Mouse (Mus musculus) liver (tissue): ENCODE data around the gene Dnm3.

Source experiments
- DNase-seq: peaks from one replicate; pipeline ENCODE4 v3.0.0-alpha.2; 2020; ENCODE audit warnings: mixed read lengths

The Dnm3 gene

DNA sequence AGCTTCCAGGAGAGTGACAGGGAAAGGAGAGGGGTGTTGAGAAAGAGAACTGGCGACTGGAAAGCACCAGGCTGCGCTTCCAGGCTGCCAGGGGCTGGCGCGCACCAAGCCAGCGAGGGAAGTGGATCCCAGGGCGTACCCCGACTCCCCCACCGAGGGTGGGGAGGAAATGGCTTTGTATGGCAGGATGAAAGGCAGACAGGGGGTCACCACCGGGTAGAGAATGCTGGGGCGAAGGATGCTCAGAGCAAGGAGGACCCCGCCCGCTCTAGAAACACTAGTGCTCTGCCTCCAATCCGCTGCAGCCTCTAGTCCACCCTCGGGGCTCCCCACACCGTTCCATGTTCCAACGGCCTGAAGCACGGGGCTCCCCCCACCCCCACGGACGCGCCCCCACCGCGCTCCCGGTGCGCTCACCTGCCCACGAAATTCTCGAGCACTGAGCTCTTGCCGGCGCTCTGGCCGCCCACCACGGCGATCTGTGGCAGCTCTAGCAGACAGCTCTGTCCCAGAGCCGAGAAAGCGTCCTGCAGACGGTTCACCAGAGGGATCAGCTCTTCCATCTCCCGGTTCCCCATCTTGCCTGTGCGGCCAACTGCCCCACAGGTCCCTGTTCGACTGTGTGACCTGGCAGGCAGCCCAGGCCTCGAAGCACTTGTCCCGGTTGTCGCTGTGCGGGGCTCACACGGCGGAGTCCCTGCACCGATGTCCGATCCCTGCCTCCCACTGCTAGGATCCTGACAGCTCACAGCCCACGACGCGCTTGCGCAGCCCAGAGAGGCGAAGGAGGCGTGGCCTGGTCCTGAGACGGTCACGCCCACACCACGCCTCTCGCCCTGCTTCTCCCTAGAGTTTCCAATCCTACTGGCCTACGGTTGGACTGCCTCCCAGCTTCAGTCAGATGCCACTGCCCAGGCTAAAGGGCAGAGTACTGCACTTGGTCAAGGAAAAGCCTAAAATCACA lies at the start of gene Dnm3:
Gene Dnm3, minus strand, starts transcription at position 789 of the 964 bp plus-strand sequence.
- peak; percentile 81 for DNase-seq

- DNase-seq, result no peak
Observed at GRCm38 (mm10) chr1:162515116-162515515, 37.3 kb upstream of the Dnm3 start.

DNA sequence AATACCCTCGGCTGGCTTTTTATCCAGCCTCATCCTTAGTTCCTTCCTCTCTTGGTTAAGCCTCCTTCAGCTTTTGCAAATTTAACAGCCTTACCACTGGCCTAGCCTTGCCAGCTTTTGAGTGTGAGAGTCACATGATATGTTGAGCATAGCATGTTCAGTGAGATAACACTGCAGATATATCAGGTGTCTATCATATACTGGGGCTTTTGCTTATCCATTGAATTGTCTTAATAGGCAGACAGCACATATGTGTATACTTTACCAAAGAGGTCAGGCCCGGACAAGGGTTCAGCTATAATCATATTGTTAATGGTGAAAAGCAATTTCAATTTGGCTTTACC lies 32.2 kb upstream of the Dnm3 start:
- DNase-seq, result no peak

DNA sequence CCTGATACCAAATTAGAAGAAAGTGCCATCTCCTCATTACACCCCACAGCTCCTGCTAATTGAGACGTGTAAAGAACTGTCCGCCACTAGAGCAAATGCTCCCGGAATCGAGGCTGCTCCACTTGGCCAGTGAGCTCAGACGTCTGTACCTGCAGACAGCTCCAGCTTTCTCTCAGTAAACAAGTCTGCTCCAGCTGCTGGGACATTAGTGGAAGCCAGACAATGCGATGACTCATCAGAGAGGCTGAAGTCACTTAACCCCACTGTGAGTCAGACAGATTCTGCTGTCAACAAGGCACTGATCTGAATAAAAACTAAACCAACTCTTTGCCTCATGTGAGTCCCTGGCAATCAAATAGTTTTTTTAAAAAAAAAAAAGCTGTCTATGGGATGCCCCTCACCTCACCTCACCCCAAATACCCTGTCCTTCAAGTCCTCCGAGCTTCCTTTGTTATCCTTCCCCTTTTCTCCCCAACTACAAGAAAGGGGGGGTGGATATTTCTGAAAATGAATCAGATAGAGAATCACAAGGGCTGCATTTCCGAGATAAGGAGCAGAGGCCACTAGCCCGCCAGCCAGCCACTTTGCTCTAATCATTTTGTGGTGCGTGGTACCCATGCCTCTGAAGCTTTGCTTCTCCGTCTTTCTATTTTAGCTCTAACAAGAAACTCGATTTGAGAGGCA lies 31.6 kb upstream of the Dnm3 start:
- DNase-seq, result no peak

DNA sequence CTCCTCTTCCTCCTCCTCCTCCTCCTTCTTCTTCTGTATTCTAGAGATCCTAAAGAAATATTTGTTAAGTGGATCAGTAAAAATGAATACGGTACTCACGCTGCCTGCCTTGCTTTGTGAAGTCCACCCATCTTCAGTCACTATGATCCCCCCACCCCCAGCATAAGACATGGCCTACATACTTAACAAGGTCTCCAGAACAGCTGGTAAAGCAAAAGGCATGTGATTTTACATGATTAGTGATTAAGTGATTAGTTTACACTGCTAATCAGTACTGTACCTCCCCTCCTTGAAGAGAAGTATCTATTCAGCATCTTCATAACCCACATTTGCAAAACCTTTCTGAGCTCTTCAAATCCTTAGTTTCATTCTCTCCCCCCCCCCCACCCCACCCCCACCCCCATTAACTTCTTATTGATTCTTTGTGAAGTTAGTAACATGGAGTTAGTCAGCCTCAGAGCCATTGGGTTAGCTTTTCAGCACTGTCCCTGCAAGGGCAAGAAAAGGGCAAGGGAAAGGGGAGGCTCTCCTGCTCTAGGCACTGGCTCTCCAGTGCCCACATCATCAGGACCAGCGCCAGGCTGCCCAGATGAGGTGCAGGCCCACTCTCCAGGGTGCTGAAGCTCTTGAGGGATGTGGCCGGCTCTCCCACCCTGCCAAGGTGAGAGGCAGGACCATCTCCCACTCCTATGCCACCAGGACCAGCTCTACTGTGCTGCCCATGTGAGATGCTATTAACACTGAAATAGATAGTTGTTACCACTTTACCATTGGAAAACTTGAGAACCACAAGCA lies 30.6 kb upstream of the Dnm3 start:
- no peak for DNase-seq

GRCm38 (mm10) chr1:162506516-162506915 lies 28.7 kb upstream of the Dnm3 start:
- no peak for DNase-seq

GRCm38 (mm10) chr1:162505649-162506048 lies 27.8 kb upstream of the Dnm3 start:
- DNase-seq, result no peak

DNA sequence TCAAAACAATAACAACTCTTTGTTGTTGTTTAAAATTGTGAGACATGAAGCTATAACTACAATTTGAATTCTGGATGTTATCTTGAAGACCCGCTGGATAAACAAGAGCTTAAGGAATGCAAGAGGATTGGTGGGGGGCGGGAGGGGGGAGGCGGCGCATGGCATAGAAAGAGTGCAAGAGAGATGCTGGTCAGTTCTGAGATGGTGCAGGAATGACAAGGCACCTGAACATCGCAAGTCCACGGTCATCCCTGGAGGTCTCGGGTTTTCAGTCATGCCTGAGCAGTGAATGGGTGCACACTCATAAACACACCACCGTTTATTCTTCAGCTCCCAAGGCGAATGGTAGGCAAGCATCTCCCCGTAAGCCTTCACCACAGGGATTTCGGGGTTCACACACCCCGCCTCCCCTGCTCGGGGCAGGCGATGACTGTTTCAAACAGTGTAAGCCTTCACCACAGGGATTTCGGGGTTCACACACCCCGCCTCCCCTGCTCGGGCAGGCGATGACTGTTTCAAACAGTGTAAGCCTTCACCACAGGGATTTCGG lies 1.2 kb downstream of the Dnm3 start:
- DNase-seq, result no peak

DNA sequence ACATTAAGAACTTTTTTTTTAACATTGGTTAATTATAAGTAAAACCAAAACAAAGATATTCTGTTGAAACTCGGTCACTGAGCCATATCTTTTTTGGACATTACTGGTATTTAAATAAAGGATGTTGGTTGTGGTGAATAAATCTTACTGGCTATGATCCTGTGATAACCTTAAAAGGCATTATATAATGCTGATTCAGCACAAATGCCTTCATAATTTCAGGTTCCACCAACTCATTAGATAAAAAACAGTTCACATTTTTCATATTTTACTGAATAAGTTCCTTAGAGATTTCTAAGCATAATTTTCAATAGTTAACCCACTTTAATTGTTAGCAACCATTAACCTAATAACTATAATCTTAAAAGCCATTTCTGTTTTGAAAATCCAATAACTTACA lies 4.9 kb downstream of the Dnm3 start:
- no peak for DNase-seq

DNA sequence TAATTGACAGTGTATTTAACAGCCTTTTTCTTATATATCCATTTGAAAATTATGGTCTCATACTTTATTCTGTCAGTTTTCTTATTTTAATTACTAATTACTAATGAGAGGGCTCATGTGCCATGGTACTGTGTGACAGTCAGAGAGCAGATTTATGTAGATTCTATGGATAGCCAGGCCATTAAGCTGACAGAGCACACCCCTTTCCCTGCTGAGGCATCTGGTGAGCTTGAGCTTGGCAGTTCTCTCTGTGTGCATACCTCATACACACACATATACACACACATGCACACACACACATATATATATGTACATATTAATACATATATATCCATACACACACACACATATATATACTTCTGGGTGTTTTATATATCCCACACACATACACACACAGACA lies 6.7 kb downstream of the Dnm3 start:
- no peak for DNase-seq

- DNase-seq, result no peak
Observed at GRCm38 (mm10) chr1:162469752-162470280, 8.0 kb downstream of the Dnm3 start.

DNA sequence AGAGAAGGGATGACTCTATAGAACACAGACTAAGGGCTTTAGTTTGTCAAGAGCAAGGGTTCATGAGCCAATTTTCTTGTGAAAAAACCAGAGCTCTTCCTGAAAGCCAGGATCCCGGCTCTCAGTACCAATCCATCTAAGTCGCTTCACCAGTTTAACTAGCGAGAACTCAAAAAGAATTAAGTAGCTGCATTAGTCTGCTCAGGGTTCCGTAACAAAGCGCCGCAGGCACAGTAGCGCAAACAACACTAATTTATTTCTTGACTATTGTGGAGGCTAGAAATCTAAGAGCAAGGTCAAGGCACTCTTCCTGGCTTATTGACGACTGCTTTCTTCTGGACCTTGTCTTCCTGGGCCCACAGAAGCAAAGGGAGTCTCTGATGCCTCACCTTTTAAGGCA lies 14.2 kb downstream of the Dnm3 start:
- no peak for DNase-seq

- DNase-seq, result no peak
Observed at GRCm38 (mm10) chr1:162458711-162459110, 19.1 kb downstream of the Dnm3 start.

- no peak for DNase-seq
Observed at GRCm38 (mm10) chr1:162456861-162457260, 21.0 kb downstream of the Dnm3 start.

DNA sequence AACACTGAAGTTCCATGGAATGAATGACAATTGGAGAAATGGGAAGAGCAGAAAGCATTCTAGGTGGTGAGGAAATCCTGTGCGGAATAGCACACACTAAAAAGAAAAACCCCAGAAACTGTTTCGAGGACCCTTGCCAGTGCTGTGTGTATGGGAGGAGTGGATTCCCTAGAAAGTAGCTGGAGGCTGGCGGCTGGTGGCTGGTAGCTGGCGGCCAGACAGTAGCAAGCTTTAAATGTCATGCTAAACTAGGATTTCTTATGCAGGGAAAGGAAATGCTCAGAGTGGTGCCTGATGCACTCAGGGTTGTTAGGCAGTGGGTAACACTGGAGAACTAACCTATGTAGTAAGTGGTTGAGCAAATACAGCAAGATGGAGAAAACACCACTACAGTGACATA lies 21.4 kb downstream of the Dnm3 start:
- no peak for DNase-seq

- no peak for DNase-seq
Observed at GRCm38 (mm10) chr1:162453578-162453977, 24.3 kb downstream of the Dnm3 start.

DNA sequence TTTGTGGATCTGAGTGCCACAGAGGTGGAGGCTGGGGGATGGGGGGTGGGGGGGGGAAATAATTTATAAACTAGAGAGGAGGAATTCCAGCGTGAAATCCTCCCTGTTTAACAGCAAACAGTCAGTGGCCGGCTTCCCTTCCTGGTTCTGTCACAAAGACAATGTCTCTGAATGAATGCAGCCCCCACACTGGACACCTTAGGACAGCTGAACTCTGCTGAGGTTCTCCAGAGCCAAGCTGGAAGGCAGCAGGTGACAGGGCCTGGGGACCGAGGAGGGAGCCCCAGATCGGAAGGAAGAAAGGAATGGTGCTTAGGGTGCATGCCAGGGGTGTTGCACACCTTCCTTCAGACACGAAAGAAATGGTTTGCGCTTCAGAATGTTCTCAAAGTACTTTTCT lies 24.8 kb downstream of the Dnm3 start:
- no peak for DNase-seq

- DNase-seq, result peak; percentile 14
Observed at GRCm38 (mm10) chr1:162449161-162449909, 28.5 kb downstream of the Dnm3 start.

DNA sequence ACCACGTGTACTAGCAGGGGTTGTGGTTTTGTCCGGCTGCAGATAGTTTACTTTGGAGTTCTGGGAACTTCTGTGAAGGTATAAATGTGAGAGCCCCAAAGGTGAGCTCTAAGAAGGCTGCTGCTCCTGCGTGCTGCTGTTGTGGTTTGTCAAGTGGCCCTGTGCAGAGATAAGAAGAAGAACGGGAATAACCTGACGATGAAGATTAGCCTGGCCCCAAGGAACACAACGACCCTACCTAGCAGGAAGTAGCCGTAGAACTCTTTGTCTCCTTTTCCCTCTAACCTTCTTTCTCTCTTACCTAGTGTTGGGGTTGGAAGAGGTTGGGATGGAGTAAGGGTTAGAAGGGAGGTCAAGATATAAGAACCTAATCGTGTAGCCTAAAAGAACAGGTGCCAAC lies 33.0 kb downstream of the Dnm3 start:
- no peak for DNase-seq

- no peak for DNase-seq
Observed at GRCm38 (mm10) chr1:162439576-162439975, 38.3 kb downstream of the Dnm3 start.

- no peak for DNase-seq
Observed at GRCm38 (mm10) chr1:162436672-162437071, 41.2 kb downstream of the Dnm3 start.

- DNase-seq, result no peak
Observed at GRCm38 (mm10) chr1:162428904-162429303, 48.9 kb downstream of the Dnm3 start.
